Mouse (Mus musculus) thymus, postnatal 10 days (tissue): ENCODE measurements around the gene Pcnx2.

Experiments used
- DNase-seq, 2 experiments: peaks; one replicate each; pipeline ENCODE4 v3.0.0; 2021; ENCODE audit warnings: low spot score in 2 of 2

Gene Pcnx2

GRCm38 (mm10) chr8:125822065-125822464, 76.1 kb downstream of the Pcnx2 start:
- DNase-seq, result no peak

GRCm38 (mm10) chr8:125819797-125820196, 78.3 kb downstream of the Pcnx2 start:
- DNase-seq, result no peak

GRCm38 (mm10) chr8:125818796-125819195, 79.3 kb downstream of the Pcnx2 start:
- no peak for DNase-seq

- no peak for DNase-seq
Observed at GRCm38 (mm10) chr8:125816742-125817141, 81.4 kb downstream of the Pcnx2 start.

- DNase-seq, result no peak
Observed at GRCm38 (mm10) chr8:125808826-125809225, 89.3 kb downstream of the Pcnx2 start.

- no peak for DNase-seq
Observed at GRCm38 (mm10) chr8:125807905-125808310, 90.2 kb downstream of the Pcnx2 start.

- DNase-seq, result no peak
Observed at GRCm38 (mm10) chr8:125806459-125806858, 91.7 kb downstream of the Pcnx2 start.

GRCm38 (mm10) chr8:125796970-125797369, 101.1 kb downstream of the Pcnx2 start:
- DNase-seq, result no peak

GRCm38 (mm10) chr8:125795341-125795740, 102.8 kb downstream of the Pcnx2 start:
- DNase-seq, result no peak

- no peak for DNase-seq
Observed at GRCm38 (mm10) chr8:125792816-125793455, 105.2 kb downstream of the Pcnx2 start.

- DNase-seq, result no peak
Observed at GRCm38 (mm10) chr8:125786886-125787285, 111.2 kb downstream of the Pcnx2 start.

- DNase-seq, result no peak
Observed at GRCm38 (mm10) chr8:125782161-125782560, 116.0 kb downstream of the Pcnx2 start.

- no peak for DNase-seq
Observed at GRCm38 (mm10) chr8:125779656-125780055, 118.5 kb downstream of the Pcnx2 start.

GRCm38 (mm10) chr8:125778919-125779318, 119.2 kb downstream of the Pcnx2 start:
- DNase-seq, result peak in 1 of 2 experiments; percentile 45

GRCm38 (mm10) chr8:125777478-125778164, 120.5 kb downstream of the Pcnx2 start:
- DNase-seq, result no peak

GRCm38 (mm10) chr8:125776800-125777199, 121.3 kb downstream of the Pcnx2 start:
- DNase-seq, result no peak

GRCm38 (mm10) chr8:125776314-125776713, 121.8 kb downstream of the Pcnx2 start:
- no peak for DNase-seq

- no peak for DNase-seq
Observed at GRCm38 (mm10) chr8:125775031-125775430, 123.1 kb downstream of the Pcnx2 start.

- no peak for DNase-seq
Observed at GRCm38 (mm10) chr8:125773281-125773803, 124.8 kb downstream of the Pcnx2 start.

- no peak for DNase-seq
Observed at GRCm38 (mm10) chr8:125772300-125772699, 125.8 kb downstream of the Pcnx2 start.

- no peak for DNase-seq
Observed at GRCm38 (mm10) chr8:125768079-125768478, 130.0 kb downstream of the Pcnx2 start.

GRCm38 (mm10) chr8:125763066-125763786, 134.9 kb downstream of the Pcnx2 start:
- DNase-seq, result no peak
